Mouse (Mus musculus): ENCODE results near the gene Ell. TPM values are rescaled to one million over a fixed set of nuclear protein-coding genes. Genes with fewer than 3 reads are reported as not detected.

Ell gene
- polyA plus RNA-seq, 1 experiment from 2014 or later: 17.1 TPM

GRCm38 (mm10) chr8:70495001-70495770 is 44.1 kb upstream of the Ell start:
- 0 out of 2 replicates have a peak overlapping the region, but pooled peaks have one; percentile 2 for H3K4me3 ChIP-seq (replicated peaks; ENCODE audit: low read depth, low read length)
- peaks cover 13% of the 10 kb centered on the region; the same call in 1 of the 2 replicates for H3K4me1 ChIP-seq (ENCODE audit: control insufficient read depth, insufficient read depth, low read length)
- DNase-seq (no peak), ATAC-seq (ENCODE audit: low FRiP score, low TSS enrichment) (no peak)
- H3K9ac ChIP-seq (replicated peaks; ENCODE audit: low read length): no peak overlapping the region
- no peaks in the 10 kb centered on the region for H3K36me3 ChIP-seq (ENCODE audit: control insufficient read depth, insufficient read depth, low read length)
- H3K27ac ChIP-seq (replicated peaks; ENCODE audit: low read depth, low read length): no peak overlapping the region
- peak overlapping the region; percentile 12; the same call in 1 of the 2 replicates for H3K4me2 ChIP-seq (ENCODE audit: low read length)
- H3K27me3 ChIP-seq (ENCODE audit: control insufficient read depth, insufficient read depth, low read length): peaks cover 92% of the 10 kb centered on the region
- 1% methylated on average over 21 of the region's 21 CpGs for WGBS
- no peaks in the 10 kb centered on the region for H3K9me3 ChIP-seq (ENCODE audit: control insufficient read depth, low read length)

GRCm38 (mm10) chr8:70495771-70496062 is 43.5 kb upstream of the Ell start:
- no peaks in the 10 kb centered on the region for H3K36me3 ChIP-seq (ENCODE audit: control insufficient read depth, insufficient read depth, low read length)
- H3K4me3 ChIP-seq (replicated peaks; ENCODE audit: low read depth, low read length): no peak overlapping the region
- ATAC-seq (ENCODE audit: low FRiP score, low TSS enrichment) (no peak), DNase-seq (no peak)
- no peak overlapping the region for H3K9ac ChIP-seq (replicated peaks; ENCODE audit: low read length)
- no peaks in the 10 kb centered on the region; the same call in 1 of the 2 replicates for H3K9me3 ChIP-seq (ENCODE audit: control insufficient read depth, low read length)
- H3K4me2 ChIP-seq (ENCODE audit: low read length): peak overlapping the region; percentile 12; the same call in 1 of the 2 replicates
- H3K4me1 ChIP-seq (ENCODE audit: control insufficient read depth, insufficient read depth, low read length): peaks cover 13% of the 10 kb centered on the region; the same call in 1 of the 2 replicates
- no peak overlapping the region for H3K27ac ChIP-seq (replicated peaks; ENCODE audit: low read depth, low read length)
- WGBS: 6% methylated on average over 12 of the region's 12 CpGs
- H3K27me3 ChIP-seq (ENCODE audit: control insufficient read depth, insufficient read depth, low read length): peaks cover 92% of the 10 kb centered on the region

GRCm38 (mm10) chr8:70500386-70501301 is 38.6 kb upstream of the Ell start:
- ATAC-seq (ENCODE audit: low FRiP score, low TSS enrichment) (no peak), DNase-seq (no peak)
- Histone ChIP-seq H3K36me3 (ENCODE audit: control insufficient read depth, insufficient read depth, low read length) (peaks cover 5% of the 10 kb centered on the region), H3K9me3 (ENCODE audit: control insufficient read depth, low read length) (no peaks in the 10 kb centered on the region; the same call in 1 of the 2 replicates), H3K27ac (replicated peaks; ENCODE audit: low read depth, low read length) (no peak overlapping the region), H3K4me1 (ENCODE audit: control insufficient read depth, insufficient read depth, low read length) (peaks cover 6% of the 10 kb centered on the region; the same call in 1 of the 2 replicates), H3K4me2 (ENCODE audit: low read length) (peak overlapping the region; percentile 21), H3K9ac (replicated peaks; ENCODE audit: low read length) (no peak overlapping the region), H3K27me3 (ENCODE audit: control insufficient read depth, insufficient read depth, low read length) (peaks cover 78% of the 10 kb centered on the region), H3K4me3 (replicated peaks; ENCODE audit: low read depth, low read length) (peak overlapping the region; percentile 12; the same call in 1 of the 2 replicates)
- 6% methylated on average over 39 of the region's 39 CpGs for WGBS

- H3K27me3 ChIP-seq (ENCODE audit: control insufficient read depth, insufficient read depth, low read length): peaks cover 65% of the 10 kb centered on the region
- H3K27ac ChIP-seq (replicated peaks; ENCODE audit: low read depth, low read length): no peak overlapping the region
- DNase-seq (no peak), ATAC-seq (ENCODE audit: low FRiP score, low TSS enrichment) (no peak)
- no peaks in the 10 kb centered on the region; the same call in 1 of the 2 replicates for H3K9me3 ChIP-seq (ENCODE audit: control insufficient read depth, low read length)
- H3K36me3 ChIP-seq (ENCODE audit: control insufficient read depth, insufficient read depth, low read length): peaks cover 7% of the 10 kb centered on the region
- H3K4me3 ChIP-seq (replicated peaks; ENCODE audit: low read depth, low read length): no peak overlapping the region
- no peak overlapping the region for H3K9ac ChIP-seq (replicated peaks; ENCODE audit: low read length)
- peaks cover 10% of the 10 kb centered on the region; the same call in 1 of the 2 replicates for H3K4me1 ChIP-seq (ENCODE audit: control insufficient read depth, insufficient read depth, low read length)
- 12% methylated on average over 23 of the region's 23 CpGs for WGBS
- H3K4me2 ChIP-seq (ENCODE audit: low read length): no peak overlapping the region
Measured at GRCm38 (mm10) chr8:70501820-70502529, 37.3 kb upstream of the Ell start.

- no peak for DNase-seq
- H3K4me3 ChIP-seq (replicated peaks; ENCODE audit: low read depth, low read length): no peak overlapping the region; the same call in 1 of the 2 replicates
- ATAC-seq (ENCODE audit: low FRiP score, low TSS enrichment): no peak
- peaks cover 13% of the 10 kb centered on the region for H3K36me3 ChIP-seq (ENCODE audit: control insufficient read depth, insufficient read depth, low read length)
- H3K27ac ChIP-seq (replicated peaks; ENCODE audit: low read depth, low read length): no peak overlapping the region
- no peaks in the 10 kb centered on the region; the same call in 1 of the 2 replicates for H3K9me3 ChIP-seq (ENCODE audit: control insufficient read depth, low read length)
- no peak overlapping the region for H3K9ac ChIP-seq (replicated peaks; ENCODE audit: low read length)
- 40% methylated on average over 12 of the region's 12 CpGs for WGBS
- peaks cover 59% of the 10 kb centered on the region for H3K27me3 ChIP-seq (ENCODE audit: control insufficient read depth, insufficient read depth, low read length)
- H3K4me2 ChIP-seq (ENCODE audit: low read length): no peak overlapping the region
- H3K4me1 ChIP-seq (ENCODE audit: control insufficient read depth, insufficient read depth, low read length): peaks cover 10% of the 10 kb centered on the region; the same call in 1 of the 2 replicates
Measured at GRCm38 (mm10) chr8:70502540-70502939, 36.7 kb upstream of the Ell start.

- Histone ChIP-seq H3K36me3 (ENCODE audit: control insufficient read depth, insufficient read depth, low read length) (peaks cover 19% of the 10 kb centered on the region), H3K27ac (replicated peaks; ENCODE audit: low read depth, low read length) (no peak overlapping the region), H3K4me1 (ENCODE audit: control insufficient read depth, insufficient read depth, low read length) (peaks cover 10% of the 10 kb centered on the region; the same call in 1 of the 2 replicates), H3K4me2 (ENCODE audit: low read length) (no peak overlapping the region), H3K27me3 (ENCODE audit: control insufficient read depth, insufficient read depth, low read length) (peaks cover 58% of the 10 kb centered on the region), H3K9ac (replicated peaks; ENCODE audit: low read length) (0 out of 2 replicates have a peak overlapping the region, but pooled peaks have one; percentile 21), H3K9me3 (ENCODE audit: control insufficient read depth, low read length) (no peaks in the 10 kb centered on the region; the same call in 1 of the 2 replicates), H3K4me3 (replicated peaks; ENCODE audit: low read depth, low read length) (no peak overlapping the region)
- ATAC-seq (ENCODE audit: low FRiP score, low TSS enrichment): no peak
- 11% methylated on average over 46 of the region's 46 CpGs for WGBS
- peak; percentile 79 for DNase-seq
Measured at GRCm38 (mm10) chr8:70503062-70503750, 36.1 kb upstream of the Ell start.

- H3K4me2 ChIP-seq (ENCODE audit: low read length): no peak overlapping the region
- H3K27ac ChIP-seq (replicated peaks; ENCODE audit: low read depth, low read length): no peak overlapping the region
- H3K36me3 ChIP-seq (ENCODE audit: control insufficient read depth, insufficient read depth, low read length): peaks cover 26% of the 10 kb centered on the region
- H3K9me3 ChIP-seq (ENCODE audit: control insufficient read depth, low read length): no peaks in the 10 kb centered on the region; the same call in 1 of the 2 replicates
- H3K27me3 ChIP-seq (ENCODE audit: control insufficient read depth, insufficient read depth, low read length): peaks cover 49% of the 10 kb centered on the region
- H3K4me1 ChIP-seq (ENCODE audit: control insufficient read depth, insufficient read depth, low read length): peaks cover 17% of the 10 kb centered on the region
- no peak overlapping the region for H3K4me3 ChIP-seq (replicated peaks; ENCODE audit: low read depth, low read length)
- ATAC-seq (ENCODE audit: low FRiP score, low TSS enrichment) (no peak), DNase-seq (no peak)
- no peak overlapping the region for H3K9ac ChIP-seq (replicated peaks; ENCODE audit: low read length)
- WGBS: 66% methylated on average over 16 of the region's 16 CpGs
Measured at GRCm38 (mm10) chr8:70504291-70504716, 35.0 kb upstream of the Ell start.

Data from midbrain, embryonic 14.5 days (tissue).